Mouse (Mus musculus): Measurements from ENCODE around the gene Alg12. TPM values are rescaled to one million over a fixed set of nuclear protein-coding genes. Genes with fewer than 3 reads are reported as not detected.

The Alg12 gene
- polyA plus RNA-seq (2015; fragmentation: Nextera tagmentation; extraction: Ambion mirVana) = 9.4 and 9.6 TPM in 2 replicates

DNA sequence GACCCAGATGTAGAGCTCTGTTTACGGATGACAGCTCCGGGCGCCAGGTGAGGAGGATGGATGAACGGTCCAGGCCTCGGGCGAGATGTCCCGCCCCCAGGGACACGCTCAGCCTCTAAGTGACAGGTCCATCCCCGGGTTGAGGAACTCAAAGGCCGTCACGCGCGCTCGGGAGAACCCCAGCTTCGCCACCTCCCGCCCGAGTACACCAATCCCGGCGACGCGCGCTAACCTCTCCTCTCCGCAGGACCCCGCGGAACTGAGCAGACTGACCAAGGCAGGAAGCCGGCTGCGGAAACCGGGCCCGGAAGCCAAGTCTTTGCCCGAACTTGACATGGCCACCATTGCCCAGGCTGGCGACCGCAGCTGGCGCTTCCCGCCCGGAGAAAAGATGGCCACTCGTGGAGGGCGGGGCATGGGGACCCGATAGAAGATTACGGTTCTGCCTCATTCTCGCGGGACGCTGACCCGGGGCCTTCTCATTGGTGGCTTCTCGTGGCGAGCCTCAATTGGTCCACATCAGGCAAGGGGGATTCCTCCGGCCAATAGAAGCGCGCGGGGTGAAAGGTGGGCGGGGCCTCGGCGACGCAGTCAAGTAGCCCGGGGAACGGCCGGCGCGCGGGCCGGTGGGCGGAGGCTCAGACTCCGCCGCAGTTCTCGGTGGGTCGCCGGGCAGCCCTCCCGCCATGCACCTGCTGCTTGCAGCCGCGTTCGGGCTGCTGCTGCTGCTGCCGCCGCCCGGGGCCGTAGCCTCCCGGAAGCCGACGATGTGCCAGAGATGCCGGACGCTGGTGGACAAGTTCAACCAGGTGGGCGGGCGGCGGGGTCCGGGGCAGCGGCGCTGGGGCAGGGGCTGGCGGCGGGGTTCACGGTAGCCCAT is at the start of gene Alg12, which contains the start of gene Creld2:
TSS of gene Alg12 (minus strand) at position 293 of the 880 bp plus-strand sequence.
TSS of gene Creld2 (plus strand) at position 621 of the 880 bp plus-strand sequence.
- ATAC-seq (replicated peaks) = peak; percentile 98
- peak within 1 kb of the TSS; percentile 88 for H3K4me3 ChIP-seq
- H3K27me3 ChIP-seq (replicated peaks) = no peaks in the 10 kb centered on the region
- under 1% methylated on average over 88 of the region's 88 CpGs for WGBS
- peaks cover 11% of the 10 kb centered on the region for H3K36me3 ChIP-seq (replicated peaks)
- H3K27ac ChIP-seq = peak within 1 kb of the TSS; percentile 85
- H3K9me3 ChIP-seq = no peaks in the 10 kb centered on the region
- H3K9ac ChIP-seq = peak within 1 kb of the TSS; percentile 86
- H3K4me2 ChIP-seq = peak within 1 kb of the TSS; percentile 85
- peaks cover 24% of the 10 kb centered on the region for H3K4me1 ChIP-seq

DNA sequence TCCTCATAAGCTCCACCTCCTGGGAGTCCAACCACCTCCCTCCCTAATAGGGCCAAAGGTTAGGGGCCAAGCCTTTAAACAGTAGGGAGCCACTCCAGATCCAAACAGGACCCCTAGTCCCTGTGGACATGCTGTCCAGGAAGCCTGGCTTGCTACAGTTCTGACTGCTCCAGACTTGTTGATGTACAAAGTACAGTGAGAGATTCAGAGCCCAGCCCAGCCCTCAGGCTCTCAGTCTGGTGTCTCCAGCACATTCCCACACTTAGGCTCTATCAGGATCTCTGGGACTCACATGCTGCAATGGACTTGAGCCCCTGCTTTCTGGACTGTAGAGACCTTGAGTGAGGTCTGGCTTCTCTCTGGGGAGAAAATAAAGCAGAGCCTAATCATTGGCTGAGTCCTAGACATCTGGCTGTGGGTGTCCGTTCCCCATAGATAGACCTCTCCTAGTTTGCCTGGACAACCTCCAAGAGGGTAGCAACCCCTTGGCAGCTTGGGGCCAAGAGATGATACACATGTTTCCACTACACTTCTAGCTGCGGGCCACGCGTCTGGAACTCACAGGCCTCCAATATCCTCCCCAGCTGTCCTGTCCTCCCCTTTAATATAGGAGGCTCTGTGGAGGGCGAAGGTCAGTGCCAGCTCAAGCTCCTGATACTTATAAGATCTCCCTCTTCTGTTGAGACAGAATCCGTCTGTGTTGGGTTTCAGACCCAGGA is 49.1 kb upstream of the Alg12 start:
- H3K4me3 ChIP-seq = no peak overlapping the region
- WGBS = 93% methylated on average over 6 of the region's 6 CpGs
- ATAC-seq (replicated peaks) = no peak
- no peak overlapping the region for H3K27ac ChIP-seq
- H3K36me3 ChIP-seq (replicated peaks) = 0 out of 2 replicates have a peak, but pooled peaks cover 6% of the 10 kb centered on the region
- no peak overlapping the region for H3K4me2 ChIP-seq
- H3K9me3 ChIP-seq = no peaks in the 10 kb centered on the region
- H3K9ac ChIP-seq = no peak overlapping the region
- peaks cover 17% of the 10 kb centered on the region for H3K4me1 ChIP-seq
- H3K27me3 ChIP-seq (replicated peaks) = no peaks in the 10 kb centered on the region

DNA sequence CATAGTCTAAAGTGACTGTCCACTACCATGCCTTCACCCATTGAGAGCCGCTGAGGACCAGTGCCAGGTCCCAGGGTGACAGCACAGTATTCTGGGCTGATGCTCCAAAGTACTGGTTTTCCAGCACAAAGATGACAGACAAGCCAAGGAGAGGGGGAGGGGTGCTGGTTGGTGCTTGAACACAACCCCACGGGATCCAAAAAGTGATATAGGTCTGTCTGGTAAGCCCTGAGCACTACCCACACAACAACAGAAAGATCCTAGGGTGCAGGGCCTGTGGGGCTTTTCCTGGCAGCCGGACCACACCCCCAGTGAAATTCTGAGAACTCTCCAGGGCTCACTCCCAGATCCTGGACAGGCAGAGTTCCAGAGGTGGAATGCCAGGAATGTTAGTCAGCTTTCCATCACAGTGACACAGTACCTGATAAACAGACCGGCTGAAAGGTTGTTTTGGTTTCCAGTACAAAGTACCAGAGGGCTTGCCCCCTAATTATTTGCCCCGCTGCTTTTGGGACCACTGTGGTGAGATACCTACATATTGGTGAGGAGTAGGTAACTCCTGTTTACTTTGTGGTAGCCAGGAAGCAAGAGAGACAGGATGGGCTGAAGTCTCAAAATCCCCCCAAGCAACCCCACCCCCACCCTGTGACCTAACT is 48.4 kb upstream of the Alg12 start:
- Histone ChIP-seq H3K36me3 (replicated peaks) (0 out of 2 replicates have a peak, but pooled peaks cover 6% of the 10 kb centered on the region), H3K9ac (no peak overlapping the region), H3K4me3 (no peak overlapping the region), H3K4me2 (no peak overlapping the region), H3K27me3 (replicated peaks) (no peaks in the 10 kb centered on the region), H3K9me3 (no peaks in the 10 kb centered on the region), H3K27ac (no peak overlapping the region), H3K4me1 (peaks cover 17% of the 10 kb centered on the region)
- WGBS = 37% methylated on average over 5 of the region's 5 CpGs
- ATAC-seq (replicated peaks) = no peak

DNA sequence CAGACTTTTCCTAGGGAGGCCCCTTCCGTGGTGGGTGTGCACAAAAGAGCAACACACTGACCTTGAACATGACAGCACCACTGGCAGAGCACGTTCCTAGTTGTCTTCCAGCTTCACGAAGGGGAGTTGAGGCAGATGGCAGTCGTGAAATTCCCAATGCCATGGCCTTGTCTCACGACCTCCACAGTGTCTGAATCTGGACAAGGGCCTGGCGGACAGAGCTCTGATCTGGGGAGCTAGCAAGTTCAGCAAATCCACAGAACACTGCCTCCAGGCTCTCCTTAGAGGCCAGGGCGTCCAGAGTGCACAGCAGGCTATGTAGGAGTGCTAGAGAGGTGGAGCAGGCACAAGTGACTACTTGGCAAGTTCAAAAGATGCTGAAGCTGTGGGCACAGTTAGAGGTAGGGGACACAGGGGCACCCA is 47.8 kb upstream of the Alg12 start:
- H3K9ac ChIP-seq = no peak overlapping the region
- H3K9me3 ChIP-seq = no peaks in the 10 kb centered on the region
- 68% methylated on average over 7 of the region's 7 CpGs for WGBS
- H3K4me3 ChIP-seq = no peak overlapping the region
- H3K36me3 ChIP-seq (replicated peaks) = 0 out of 2 replicates have a peak, but pooled peaks cover 6% of the 10 kb centered on the region
- no peaks in the 10 kb centered on the region for H3K27me3 ChIP-seq (replicated peaks)
- H3K4me2 ChIP-seq = no peak overlapping the region
- ATAC-seq (replicated peaks) = no peak
- H3K27ac ChIP-seq = no peak overlapping the region
- H3K4me1 ChIP-seq = peaks cover 17% of the 10 kb centered on the region

DNA sequence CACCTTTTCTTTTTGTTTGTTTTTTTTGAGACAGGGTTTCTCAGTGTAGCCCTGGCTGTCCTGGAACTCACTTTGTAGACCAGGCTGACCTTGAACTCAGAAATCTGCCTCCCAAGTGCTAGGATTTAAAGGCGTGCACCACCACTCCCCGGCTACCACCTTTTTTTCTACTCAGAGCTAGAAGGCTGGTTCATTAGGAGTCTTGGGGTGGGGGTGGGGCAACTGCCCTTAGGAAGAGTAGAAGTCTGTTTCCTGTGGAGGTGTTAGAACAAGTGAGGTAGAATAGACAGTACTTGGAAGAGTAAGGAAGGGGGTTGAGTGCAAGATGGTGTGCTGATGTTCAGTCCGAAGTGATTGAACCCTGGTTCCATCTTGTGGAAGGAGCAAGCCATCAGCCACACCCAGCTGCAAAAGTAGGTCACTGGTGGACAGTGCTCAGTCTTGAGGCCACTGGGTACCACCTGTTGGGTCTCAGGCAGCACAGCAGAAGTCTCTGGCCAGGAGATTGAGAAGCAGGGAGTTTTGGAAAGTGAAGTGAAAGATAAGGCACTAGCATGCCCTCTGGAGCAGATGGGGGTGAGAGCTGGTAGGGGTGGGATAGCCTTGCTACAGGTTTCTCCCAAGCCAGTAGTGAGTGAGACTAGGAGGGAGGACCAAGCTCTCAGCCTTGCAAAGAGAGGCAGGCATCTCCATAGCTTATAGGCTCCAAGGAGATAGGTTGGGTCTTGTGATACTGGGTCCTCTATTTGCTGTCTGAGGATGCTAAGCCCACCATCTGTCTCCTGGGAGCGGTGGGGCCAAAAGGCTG is 47.0 kb upstream of the Alg12 start:
- no peaks in the 10 kb centered on the region for H3K9me3 ChIP-seq
- H3K4me2 ChIP-seq = no peak overlapping the region
- no peak overlapping the region for H3K4me3 ChIP-seq
- WGBS = 84% methylated on average over 4 of the region's 4 CpGs
- peaks cover 22% of the 10 kb centered on the region for H3K4me1 ChIP-seq
- ATAC-seq (replicated peaks) = no peak
- no peak overlapping the region for H3K9ac ChIP-seq
- no peaks in the 10 kb centered on the region for H3K27me3 ChIP-seq (replicated peaks)
- 0 out of 2 replicates have a peak, but pooled peaks cover 6% of the 10 kb centered on the region for H3K36me3 ChIP-seq (replicated peaks)
- no peak overlapping the region for H3K27ac ChIP-seq

DNA sequence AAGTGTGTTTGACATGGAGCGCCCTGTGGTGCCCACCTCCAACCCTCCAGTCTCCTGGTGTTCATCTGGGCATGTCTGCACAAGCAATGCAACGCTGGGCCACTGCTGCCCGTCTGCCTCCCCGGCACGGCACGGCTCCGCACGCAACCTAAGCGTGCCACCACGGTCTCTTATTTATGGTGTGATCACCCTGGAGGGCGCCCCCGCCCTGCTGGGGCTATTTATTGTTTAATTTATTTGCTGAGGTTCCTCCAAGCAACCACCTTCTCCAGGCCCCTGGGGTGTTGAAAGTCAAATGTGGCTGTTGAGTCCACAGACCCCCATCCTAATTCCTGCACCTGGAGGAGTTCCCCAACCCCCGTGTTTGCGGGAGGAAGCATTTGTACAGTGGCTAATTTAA is 45.9 kb upstream of the Alg12 start:
- no peak for ATAC-seq (replicated peaks)
- H3K36me3 ChIP-seq (replicated peaks) = 0 out of 2 replicates have a peak, but pooled peaks cover 6% of the 10 kb centered on the region
- H3K4me2 ChIP-seq = no peak overlapping the region
- H3K4me3 ChIP-seq = no peak overlapping the region
- 95% methylated on average over 14 of the region's 14 CpGs for WGBS
- no peaks in the 10 kb centered on the region for H3K27me3 ChIP-seq (replicated peaks)
- no peak overlapping the region for H3K27ac ChIP-seq
- H3K4me1 ChIP-seq = peaks cover 22% of the 10 kb centered on the region
- no peak overlapping the region for H3K9ac ChIP-seq
- no peaks in the 10 kb centered on the region for H3K9me3 ChIP-seq

DNA sequence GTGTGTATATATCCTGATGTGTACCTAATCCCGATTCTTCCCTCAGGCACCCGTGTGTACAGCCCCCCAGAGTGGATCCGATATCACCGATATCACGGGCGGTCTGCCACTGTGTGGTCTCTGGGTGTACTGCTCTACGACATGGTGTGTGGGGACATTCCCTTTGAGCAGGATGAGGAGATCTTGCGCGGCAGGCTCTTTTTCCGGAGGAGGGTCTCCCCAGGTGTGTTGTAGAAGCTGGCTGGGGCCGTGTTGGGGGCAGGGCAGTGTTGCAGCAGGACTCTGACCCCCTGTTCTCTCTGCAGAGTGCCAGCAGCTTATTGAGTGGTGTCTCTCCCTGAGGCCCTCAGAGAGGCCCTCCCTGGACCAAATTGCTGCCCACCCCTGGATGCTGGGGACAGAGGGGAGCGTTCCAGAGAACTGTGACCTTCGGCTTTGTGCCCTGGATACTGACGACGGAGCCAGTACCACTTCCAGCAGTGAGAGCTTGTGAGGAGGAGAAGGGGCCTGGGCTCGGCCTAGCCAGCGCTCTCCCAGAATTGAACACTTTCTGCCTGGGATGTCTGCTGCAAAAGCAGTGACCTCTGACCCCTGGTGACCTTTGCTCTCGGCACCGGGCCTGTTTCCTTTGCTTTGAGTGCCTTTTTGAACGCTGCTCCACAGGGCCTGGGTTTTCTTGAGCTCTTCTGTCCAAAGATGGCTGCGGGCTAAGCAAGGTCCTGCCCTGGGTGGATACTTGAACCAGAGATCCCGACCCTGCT is 45.3 kb upstream of the Alg12 start:
- Histone ChIP-seq H3K4me1 (peaks cover 22% of the 10 kb centered on the region), H3K27me3 (replicated peaks) (no peaks in the 10 kb centered on the region), H3K4me3 (peak overlapping the region; percentile 75), H3K4me2 (peak overlapping the region; percentile 61), H3K9ac (peak overlapping the region; percentile 69), H3K27ac (peak overlapping the region; percentile 98), H3K9me3 (no peaks in the 10 kb centered on the region), H3K36me3 (replicated peaks) (0 out of 2 replicates have a peak, but pooled peaks cover 6% of the 10 kb centered on the region)
- ATAC-seq (replicated peaks) = peak; percentile 10; the same call in 1 of the 2 replicates
- 38% methylated on average over 22 of the region's 22 CpGs for WGBS

DNA sequence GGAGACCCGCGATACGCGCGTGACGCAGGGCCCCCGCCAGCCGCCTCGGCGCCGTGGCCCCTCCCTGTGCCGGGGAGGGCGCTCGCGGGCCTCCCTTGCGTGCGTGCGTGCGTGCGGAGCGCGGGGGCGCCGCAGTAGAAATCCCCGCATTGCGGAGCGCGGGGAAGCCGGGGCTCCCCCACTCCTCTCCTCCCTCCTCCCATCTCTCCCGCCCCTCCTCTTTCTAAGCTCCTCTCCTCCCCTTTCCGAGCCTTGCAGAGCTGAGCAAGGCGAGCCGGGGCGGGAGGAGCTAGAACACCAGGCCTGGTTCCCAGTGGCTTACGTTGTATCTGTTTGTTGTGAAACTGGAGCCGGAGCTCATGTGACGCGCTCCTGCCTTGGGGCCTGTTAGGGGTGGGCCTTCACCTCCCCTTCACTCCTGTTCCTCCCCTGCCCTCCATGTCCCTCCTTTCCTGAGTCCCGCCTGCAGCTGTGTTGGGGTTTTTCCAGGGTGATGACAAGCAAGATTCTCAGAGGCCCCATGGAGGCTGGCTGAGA is 44.6 kb upstream of the Alg12 start:
- Histone ChIP-seq H3K36me3 (replicated peaks) (0 out of 2 replicates have a peak, but pooled peaks cover 6% of the 10 kb centered on the region), H3K4me3 (peak overlapping the region; percentile 75), H3K4me2 (peak overlapping the region; percentile 61), H3K9me3 (no peaks in the 10 kb centered on the region), H3K4me1 (peaks cover 22% of the 10 kb centered on the region), H3K27ac (peak overlapping the region; percentile 98), H3K27me3 (replicated peaks) (no peaks in the 10 kb centered on the region), H3K9ac (peak overlapping the region; percentile 69)
- 0% methylated on average over 21 of the region's 39 CpGs for WGBS
- ATAC-seq (replicated peaks) = peak; percentile 59

DNA sequence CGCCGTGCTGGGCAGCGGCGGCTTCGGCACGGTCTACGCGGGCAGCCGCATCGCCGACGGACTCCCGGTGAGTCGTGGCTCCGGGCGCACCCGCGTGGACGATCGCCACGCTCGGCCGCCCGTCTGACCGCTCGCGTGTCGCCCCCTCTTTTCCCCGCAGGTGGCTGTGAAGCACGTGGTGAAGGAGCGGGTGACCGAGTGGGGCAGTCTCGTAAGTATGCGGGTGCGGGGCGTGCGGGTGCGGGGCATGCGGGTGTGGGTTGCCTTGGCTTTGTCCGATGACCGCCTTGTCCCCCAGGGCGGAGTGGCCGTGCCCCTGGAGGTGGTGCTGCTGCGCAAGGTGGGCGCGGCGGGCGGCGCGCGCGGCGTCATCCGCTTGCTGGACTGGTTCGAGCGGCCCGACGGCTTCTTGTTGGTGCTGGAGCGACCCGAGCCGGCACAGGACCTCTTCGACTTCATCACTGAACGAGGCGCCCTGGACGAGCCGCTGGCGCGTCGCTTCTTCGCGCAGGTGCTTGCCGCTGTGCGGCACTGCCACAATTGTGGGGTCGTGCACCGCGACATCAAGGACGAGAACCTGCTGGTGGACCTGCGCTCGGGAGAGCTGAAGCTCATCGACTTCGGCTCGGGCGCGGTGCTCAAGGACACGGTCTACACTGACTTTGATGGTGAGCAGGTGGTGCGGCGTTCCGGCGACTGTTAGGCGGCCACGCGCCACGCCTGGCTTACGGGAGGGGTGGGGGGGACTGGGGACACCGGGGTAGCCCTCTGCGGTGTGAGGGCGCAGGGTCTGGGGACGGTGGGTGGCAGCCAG is 44.0 kb upstream of the Alg12 start:
- H3K9ac ChIP-seq = peak overlapping the region; percentile 69
- H3K4me1 ChIP-seq = peaks cover 22% of the 10 kb centered on the region
- peak; percentile 7 for ATAC-seq (replicated peaks)
- H3K4me2 ChIP-seq = peak overlapping the region; percentile 61
- peak overlapping the region; percentile 98 for H3K27ac ChIP-seq
- H3K27me3 ChIP-seq (replicated peaks) = no peaks in the 10 kb centered on the region
- peak overlapping the region; percentile 75 for H3K4me3 ChIP-seq
- no peaks in the 10 kb centered on the region for H3K9me3 ChIP-seq
- WGBS = under 1% methylated on average over 80 of the region's 98 CpGs
- H3K36me3 ChIP-seq (replicated peaks) = 0 out of 2 replicates have a peak, but pooled peaks cover 6% of the 10 kb centered on the region

All from midbrain, embryonic 15.5 days (tissue).